Mouse (Mus musculus): ENCODE results near the gene Phkg2.

DNA sequence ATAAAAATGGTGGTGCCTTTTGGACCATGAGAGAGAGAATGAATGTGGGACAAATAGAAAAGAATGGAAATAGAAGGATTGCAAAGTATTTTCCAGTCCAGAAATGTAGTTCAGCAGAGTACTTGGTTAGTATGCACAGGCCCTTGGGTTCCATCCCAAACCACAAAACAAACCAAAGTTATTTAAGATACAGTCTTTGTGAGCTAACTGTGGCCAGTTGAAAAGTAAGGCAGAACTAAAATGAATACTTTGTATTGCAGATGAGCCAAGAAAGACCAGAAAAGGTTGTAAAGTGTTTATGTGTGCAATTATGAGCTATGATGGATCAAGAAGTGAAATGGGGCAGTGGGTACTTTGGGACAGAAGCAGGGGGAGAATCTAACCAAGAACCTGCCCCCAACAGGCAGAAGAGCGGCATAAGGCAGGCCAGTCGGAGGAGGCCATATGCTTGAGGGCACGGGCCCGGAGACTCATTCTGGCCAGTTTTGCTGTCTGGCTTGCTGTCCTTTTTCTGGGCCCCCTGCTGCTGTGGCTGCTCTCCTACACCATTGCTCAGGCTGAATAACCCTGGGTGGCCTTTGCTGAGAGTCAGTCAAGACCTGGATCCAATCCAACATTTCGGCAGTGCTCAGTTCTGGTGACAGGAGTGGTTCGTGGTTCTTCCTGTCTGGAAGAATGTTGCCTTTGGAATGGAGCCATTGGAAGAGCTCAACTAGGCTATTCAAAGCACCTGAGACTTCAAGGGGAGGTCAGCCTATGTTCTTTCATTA lies 8.6 kb upstream of the Phkg2 start:
- TF ChIP-seq CTCF (IDR thresholded peaks at IDR 0.05; ENCODE audit: control insufficient read depth, insufficient read depth, low read length) (no peak), POLR2A (IDR thresholded peaks at IDR 0.05; ENCODE audit: borderline replicate concordance, control insufficient read depth, low read depth, low read length) (no peak)

Measured in bone marrow, adult 2 months (tissue).